Mouse (Mus musculus): Measurements from ENCODE around the gene Tmcc1. TPM values are rescaled to one million over a fixed set of nuclear protein-coding genes. Genes with fewer than 3 reads are reported as not detected.
"Not testable (repeated sequence)": the region's sequence is repeated elsewhere in the genome, so short reads cannot be mapped to it uniquely, and the experiment has no call there.

The Tmcc1 gene
- 14.4 and 15.5 TPM in 2 replicates for polyA plus RNA-seq (2012; rRNA removed)

DNA sequence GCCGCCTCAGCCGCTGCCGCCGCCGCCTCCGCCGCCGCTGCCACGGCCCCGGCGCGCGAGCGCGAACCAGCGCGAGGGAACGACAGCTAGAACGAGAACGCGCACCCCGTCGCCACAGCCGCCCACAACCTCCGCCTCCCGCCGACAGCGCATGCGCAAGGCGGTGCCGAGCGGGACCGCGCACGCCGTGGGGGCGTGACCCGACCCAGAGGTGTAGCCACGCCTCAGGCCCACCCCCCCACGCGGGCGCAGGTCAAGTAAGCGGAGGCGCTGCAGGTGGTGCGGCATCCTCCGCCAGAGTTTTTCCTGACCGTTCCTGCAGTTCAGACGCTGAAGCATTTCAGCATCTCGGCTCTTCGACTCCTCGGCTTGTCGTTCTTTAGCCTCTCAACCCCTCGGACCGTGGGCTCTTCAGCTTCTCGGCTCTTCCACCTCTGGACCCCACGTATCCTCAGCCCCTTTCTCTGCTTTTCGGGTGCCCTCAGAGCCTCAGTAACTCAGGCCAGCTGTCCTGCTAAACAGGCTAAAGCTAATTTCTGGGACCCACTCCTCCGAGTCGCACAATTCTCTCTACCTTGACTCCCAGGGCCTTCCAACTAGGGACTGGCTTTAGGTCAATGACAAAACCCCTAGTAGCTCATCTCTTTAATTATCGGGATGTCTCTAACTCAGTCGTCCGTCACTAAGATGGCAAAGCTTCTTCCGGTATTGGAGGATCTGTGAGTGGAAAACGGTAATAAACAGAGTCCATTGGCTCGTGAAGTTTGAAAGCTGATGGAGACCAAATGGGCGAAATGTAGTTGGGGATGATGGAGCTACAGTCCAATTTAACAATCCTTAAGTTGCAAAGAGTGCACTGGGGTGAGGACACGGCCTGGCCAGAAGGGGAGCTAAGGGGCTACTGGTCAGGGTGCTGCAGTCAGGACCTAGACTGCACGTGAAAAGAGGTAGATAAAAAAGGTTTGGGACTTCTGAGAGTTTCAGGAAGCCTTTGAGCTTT lies at the start of gene Tmcc1:
Gene Tmcc1 (minus strand): TSS at position 93 of the 1,000 bp plus-strand sequence.
- DNase-seq (ENCODE audit: low spot score): peak; percentile 99

- DNase-seq (ENCODE audit: low spot score): no peak
Measured at GRCm38 (mm10) chr6:116240371-116240770, 47.1 kb upstream of the Tmcc1 start.

- DNase-seq (ENCODE audit: low spot score): no peak
Measured at GRCm38 (mm10) chr6:116238083-116238482, 44.8 kb upstream of the Tmcc1 start.

GRCm38 (mm10) chr6:116235336-116235735 lies 42.0 kb upstream of the Tmcc1 start:
- no peak for DNase-seq (ENCODE audit: low spot score)

DNA sequence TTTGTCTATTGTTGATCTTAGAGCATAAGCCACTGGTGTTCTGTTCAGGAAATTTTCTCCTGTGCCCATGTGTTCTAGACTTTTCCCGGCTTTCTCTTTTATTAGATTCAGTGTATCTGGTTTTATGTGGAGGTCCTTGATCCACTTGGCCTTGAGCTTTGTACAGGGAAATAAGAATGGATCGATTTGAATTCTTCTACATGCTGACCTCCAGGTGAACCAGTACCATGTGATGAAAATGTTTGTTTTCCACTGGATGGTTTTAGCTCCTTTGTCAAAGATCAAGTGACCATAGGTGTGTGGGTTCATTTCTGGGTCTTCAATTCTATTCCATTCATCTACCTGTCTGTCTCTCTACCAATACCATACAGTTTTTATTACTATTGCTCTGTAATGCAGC lies 41.5 kb upstream of the Tmcc1 start:
- DNase-seq (ENCODE audit: low spot score): not testable (repeated sequence)

DNA sequence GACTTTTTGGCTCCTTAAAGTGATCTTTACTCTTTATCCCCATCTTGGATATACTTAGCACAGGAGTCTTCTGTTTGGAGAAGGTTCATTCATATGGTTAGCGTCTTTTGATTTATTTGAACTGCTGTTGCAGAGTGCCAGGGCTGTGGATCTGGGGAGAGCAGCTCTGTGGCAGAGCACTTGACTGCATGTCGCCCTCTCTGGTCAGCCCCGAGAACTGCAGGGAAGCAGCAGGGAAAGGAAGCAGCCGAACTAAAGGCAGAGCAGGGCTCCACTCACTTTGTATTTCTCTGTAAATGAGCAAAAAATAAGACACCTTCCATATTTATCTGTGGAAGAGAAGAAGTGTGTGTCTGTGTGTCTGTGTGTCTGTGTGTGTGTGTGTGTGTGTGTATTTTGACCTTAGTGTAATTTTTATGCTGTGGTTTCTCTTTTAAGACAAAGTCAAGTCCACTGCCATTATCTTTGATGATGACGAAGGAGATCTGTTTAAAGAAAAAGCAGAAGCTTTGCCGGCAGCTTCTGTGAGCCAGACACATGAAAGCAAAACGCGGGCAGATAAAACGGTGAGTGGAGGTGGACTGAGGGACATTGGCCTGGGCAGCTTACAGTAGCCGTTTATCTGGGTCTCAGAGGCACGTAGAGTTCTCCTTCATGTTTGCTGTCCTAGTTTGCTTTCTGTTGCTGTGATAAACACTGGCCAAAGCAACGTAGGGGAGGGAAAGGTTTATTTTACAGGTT lies 35.7 kb upstream of the Tmcc1 start:
- DNase-seq (ENCODE audit: low spot score): peak; percentile 27

GRCm38 (mm10) chr6:116227767-116228166 lies 34.5 kb upstream of the Tmcc1 start:
- no peak for DNase-seq (ENCODE audit: low spot score)

DNA sequence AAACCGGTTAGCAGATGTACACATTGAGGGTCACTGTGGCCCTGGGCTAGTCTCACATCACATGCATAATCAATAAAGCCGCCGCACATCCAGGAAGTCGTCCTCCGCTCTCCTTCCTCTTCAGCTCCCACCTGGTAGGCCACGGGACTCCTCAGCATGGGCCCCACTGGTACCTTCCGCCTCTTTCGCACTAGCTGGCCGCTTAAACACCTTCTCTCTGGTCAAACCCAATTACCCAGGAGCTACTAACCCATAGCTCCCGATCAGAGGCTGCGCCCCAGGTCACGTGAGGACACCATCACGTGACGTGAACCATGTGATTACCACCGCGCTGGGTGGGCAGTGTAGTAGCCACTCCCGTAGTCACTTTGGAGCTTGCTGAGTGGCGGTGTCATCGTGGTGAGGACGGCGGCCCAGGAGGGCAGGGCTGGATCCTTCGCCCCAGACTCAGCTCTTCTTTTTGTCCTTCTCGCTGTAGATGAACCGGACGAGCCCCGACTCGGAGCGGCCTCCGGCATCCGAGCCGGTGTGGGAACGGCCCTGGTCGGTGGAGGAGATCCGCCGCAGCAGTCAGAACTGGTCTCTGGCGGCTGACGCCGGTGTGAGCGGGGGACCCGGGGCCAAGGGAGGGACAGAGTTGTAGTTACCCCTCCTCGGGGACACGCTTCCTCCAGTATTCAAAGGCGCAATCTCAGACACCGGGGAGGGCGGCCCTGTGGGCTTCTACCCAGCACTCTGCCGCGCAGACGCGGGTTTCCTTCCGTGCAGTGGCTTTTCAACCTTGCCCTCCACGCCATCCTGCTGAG lies 14.6 kb upstream of the Tmcc1 start, which contains the start of gene Washc2:
Gene Washc2 (plus strand): TSS at position 310 of the 806 bp plus-strand sequence.
- DNase-seq (ENCODE audit: low spot score): peak; percentile 92

GRCm38 (mm10) chr6:116199682-116200081 lies 6.4 kb upstream of the Tmcc1 start:
- DNase-seq (ENCODE audit: low spot score): no peak

GRCm38 (mm10) chr6:116198173-116198572 lies 4.9 kb upstream of the Tmcc1 start:
- no peak for DNase-seq (ENCODE audit: low spot score)

- no peak for DNase-seq (ENCODE audit: low spot score)
Measured at GRCm38 (mm10) chr6:116195811-116196210, 2.5 kb upstream of the Tmcc1 start.

DNA sequence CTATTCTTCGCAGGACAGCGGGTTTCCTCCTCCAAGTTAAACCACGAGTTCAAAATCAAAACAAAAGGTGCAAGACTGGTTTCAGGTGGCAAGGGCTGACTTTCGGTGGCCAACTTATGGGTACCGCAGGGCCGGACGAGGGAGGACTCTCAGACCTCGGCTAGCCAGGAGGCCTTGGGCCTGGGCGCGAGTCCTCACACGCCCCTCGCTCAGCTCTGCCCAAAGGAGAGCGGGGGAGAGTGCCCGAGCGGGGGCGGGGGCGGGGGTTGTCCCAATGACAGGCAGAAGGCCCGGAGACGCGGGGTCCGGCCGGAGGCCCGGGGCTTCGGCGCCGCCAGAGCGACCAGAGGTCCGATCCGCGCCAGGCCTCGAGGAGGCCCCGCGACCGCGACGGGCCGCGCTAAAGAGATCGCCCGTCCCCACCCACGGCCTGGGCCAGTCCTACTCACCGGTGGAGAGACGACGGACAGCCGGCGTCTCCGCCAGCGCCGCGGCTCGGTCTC lies 426 bp downstream of the Tmcc1 start:
- DNase-seq (ENCODE audit: low spot score): no peak

GRCm38 (mm10) chr6:116189417-116189816 lies 3.9 kb downstream of the Tmcc1 start:
- no peak for DNase-seq (ENCODE audit: low spot score)

DNA sequence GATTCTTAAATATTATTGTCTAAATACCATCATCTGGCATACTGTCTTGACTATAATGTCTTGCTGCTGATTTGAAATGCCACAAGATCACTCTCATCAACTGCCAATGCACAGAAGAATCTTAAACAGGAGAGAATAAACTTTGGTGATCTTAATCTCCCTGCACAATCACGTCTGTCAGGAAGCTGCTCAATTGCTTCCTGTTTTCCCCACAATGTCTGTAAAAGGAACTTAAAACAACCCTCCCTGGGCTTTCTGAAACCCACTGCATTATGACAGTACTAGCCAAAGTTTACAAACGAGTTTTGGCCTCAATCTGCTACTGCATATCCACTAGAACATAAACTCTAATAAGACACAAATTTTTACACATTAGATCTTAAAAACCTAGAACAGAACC lies 6.8 kb downstream of the Tmcc1 start:
- DNase-seq (ENCODE audit: low spot score): no peak

GRCm38 (mm10) chr6:116183509-116183908 lies 9.8 kb downstream of the Tmcc1 start:
- DNase-seq (ENCODE audit: low spot score): no peak

DNA sequence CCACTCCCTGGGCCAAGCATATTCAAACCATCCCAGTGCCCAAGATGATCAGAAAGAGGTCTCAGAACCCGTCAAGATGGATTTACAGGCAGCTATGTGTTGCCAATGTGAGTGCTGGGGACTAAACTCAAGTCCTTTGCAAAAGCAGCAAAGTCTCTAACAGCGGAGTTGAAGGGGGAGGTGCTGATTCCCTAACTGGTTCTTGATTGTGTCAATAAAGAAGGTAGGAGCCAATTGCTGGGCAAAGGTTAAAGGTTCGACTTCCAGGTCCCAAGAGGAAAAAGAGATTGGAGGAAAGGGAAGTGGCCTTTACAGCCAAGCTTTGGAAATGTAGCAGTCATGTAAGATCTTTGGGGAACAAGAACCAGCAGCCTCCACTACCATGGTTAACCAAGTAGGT lies 12.6 kb downstream of the Tmcc1 start:
- DNase-seq (ENCODE audit: low spot score): no peak

GRCm38 (mm10) chr6:116178376-116178775 lies 14.9 kb downstream of the Tmcc1 start:
- DNase-seq (ENCODE audit: low spot score): no peak

- not testable (repeated sequence) for DNase-seq (ENCODE audit: low spot score)
Measured at GRCm38 (mm10) chr6:116173511-116174099, 19.7 kb downstream of the Tmcc1 start.

GRCm38 (mm10) chr6:116166383-116166782 lies 26.9 kb downstream of the Tmcc1 start:
- no peak for DNase-seq (ENCODE audit: low spot score)

GRCm38 (mm10) chr6:116154854-116155624 lies 38.2 kb downstream of the Tmcc1 start:
- DNase-seq (ENCODE audit: low spot score): no peak

Measured in urinary bladder, adult 2 months (tissue).